Mouse (Mus musculus) hindbrain, embryonic 10.5 days (tissue): ENCODE results near the gene Vmn1r174. TPM values are rescaled to one million over a fixed set of nuclear protein-coding genes. Genes with fewer than 3 reads are reported as not detected.
"Not testable (repeated sequence)": the region's sequence is repeated elsewhere in the genome, so short reads cannot be mapped to it uniquely, and the experiment has no call there.

Experiments
- DNase-seq: peaks from one replicate; pipeline ENCODE4 v3.0.0-alpha.2; 2017; ENCODE audit warnings: low spot score
- H3K27ac ChIP-seq: fragments of 300-500 bp; sonication (generic); 2 replicates; pipeline ENCODE4 v1.5.1; 2016; ENCODE audit warnings: mild to moderate bottlenecking, moderate library complexity
- H3K27me3 ChIP-seq: fragments of 300-500 bp; sonication (generic); 2 replicates; pipeline ENCODE4 v1.6.1; 2016; ENCODE audit warnings: mild to moderate bottlenecking; ENCODE audit not compliant: poor library complexity, insufficient read depth, severe bottlenecking
- H3K36me3 ChIP-seq: fragments of 300-500 bp; sonication (generic); 2 replicates; pipeline ENCODE4 v1.6.1; 2016; ENCODE audit warnings: mild to moderate bottlenecking, moderate library complexity
- H3K4me1 ChIP-seq: fragments of 300-500 bp; sonication (generic); replicated peaks from 2 replicates; pipeline ENCODE4 v1.6.1; 2016; ENCODE audit warnings: mild to moderate bottlenecking
- H3K4me3 ChIP-seq: fragments of 300-500 bp; sonication (generic); 2 replicates; pipeline ENCODE4 v1.5.1; 2016; ENCODE audit warnings: mild to moderate bottlenecking, moderate library complexity
- H3K9me3 ChIP-seq: fragments of 300-500 bp; sonication (generic); 2 replicates; pipeline ENCODE4 v1.6.1; 2016; ENCODE audit warnings: mild to moderate bottlenecking, moderate library complexity
- WGBS: fragments of 180-500 bp; shearing (Covaris S2); methylation state at CpG from one replicate; pipeline ENCODE4 v1.1.7; 2016; 5-methylcytosine and 5-hydroxymethylcytosine counted together
- polyA plus RNA-seq: library from polyadenylated mRNA; unstranded; fragments of >200 nt; fragmentation: Nextera tagmentation; extraction: Ambion mirVana; gene quantifications from 2 replicates; pipeline ENCODE4 v1.2.1, GENCODE M21; 2016

The Vmn1r174 gene
- not detected in 2 replicates for polyA plus RNA-seq

GRCm38 (mm10) chr7:23751970-23752369, at the start of gene Vmn1r174:
Gene Vmn1r174 (plus strand): TSS chr7:23752270.
- not testable (repeated sequence) for H3K36me3 ChIP-seq, H3K9me3 ChIP-seq, H3K4me1 ChIP-seq, H3K4me3 ChIP-seq, DNase-seq, H3K27ac ChIP-seq, H3K27me3 ChIP-seq
- 55% methylated on average over 1 of the region's 1 CpGs for WGBS

GRCm38 (mm10) chr7:23784526-23784925, 32.5 kb downstream of the Vmn1r174 start:
- Histone ChIP-seq H3K4me1 (no peaks in the 10 kb centered on the region), H3K4me3 (no peak overlapping the region), H3K36me3 (no peaks in the 10 kb centered on the region), H3K9me3 (peaks cover 82% of the 10 kb centered on the region), H3K27me3 (no peaks in the 10 kb centered on the region), H3K27ac (no peak overlapping the region)
- no peak for DNase-seq
- 80% methylated on average over 6 of the region's 6 CpGs for WGBS

DNA sequence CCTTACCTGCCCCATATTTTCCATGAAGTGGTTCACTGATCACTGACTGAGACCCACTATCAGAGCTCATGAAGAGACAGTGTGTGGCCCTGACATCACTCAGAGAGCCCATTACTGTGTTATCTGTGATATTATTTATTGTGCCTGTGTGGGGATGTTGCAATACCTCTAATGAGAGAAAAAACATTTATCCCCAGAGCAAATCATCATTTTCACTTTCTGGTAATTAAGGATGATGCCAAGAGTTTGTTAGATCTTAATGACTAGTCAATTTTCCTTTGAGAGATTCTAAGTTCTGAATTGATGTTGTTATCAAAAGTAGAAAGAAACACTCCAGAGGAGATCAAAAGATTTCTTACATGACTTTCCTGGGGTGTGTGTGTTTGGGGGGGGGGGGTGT, 58.5 kb downstream of the Vmn1r174 start, which contains the start of gene Vmn1r175:
Gene Vmn1r175, minus strand, starts transcription at position 101 of the 400 bp plus-strand sequence.
- not testable (repeated sequence) for DNase-seq, H3K4me3 ChIP-seq, H3K36me3 ChIP-seq, H3K27ac ChIP-seq, H3K27me3 ChIP-seq, H3K4me1 ChIP-seq
- peaks cover 28% of the 10 kb centered on the region for H3K9me3 ChIP-seq

Other genes starting within 250 kb of the Vmn1r174 start
- not detected in 2 replicates for gene Vmn1r167, start 245.1 kb upstream of the Vmn1r174 start, polyA plus RNA-seq
- not detected in 2 replicates for gene Vmn1r168, start 212.5 kb upstream of the Vmn1r174 start, polyA plus RNA-seq
- not detected in 2 replicates for gene Vmn1r169, start 176.7 kb upstream of the Vmn1r174 start, polyA plus RNA-seq
- gene Vmn1r170, start 146.1 kb upstream of the Vmn1r174 start, polyA plus RNA-seq, result not detected in 2 replicates
- not detected in 2 replicates for gene Vmn1r171, start 121.5 kb upstream of the Vmn1r174 start, polyA plus RNA-seq
- gene Vmn1r172, start 94.0 kb upstream of the Vmn1r174 start, polyA plus RNA-seq, result not detected in 2 replicates
- gene Vmn1r173, start 51.6 kb upstream of the Vmn1r174 start, polyA plus RNA-seq, result not detected in 2 replicates
- gene Vmn1r175, start 58.4 kb downstream of the Vmn1r174 start, polyA plus RNA-seq, result not detected in 2 replicates
- not detected in 2 replicates for gene Vmn1r176, start 85.1 kb downstream of the Vmn1r174 start, polyA plus RNA-seq
- not detected in 2 replicates for gene Vmn1r177, start 114.2 kb downstream of the Vmn1r174 start, polyA plus RNA-seq
- not detected in 2 replicates for gene Vmn1r178, start 139.7 kb downstream of the Vmn1r174 start, polyA plus RNA-seq
- not detected in 2 replicates for gene Vmn1r179, start 174.7 kb downstream of the Vmn1r174 start, polyA plus RNA-seq
- not detected in 2 replicates for gene Vmn1r180, start 198.4 kb downstream of the Vmn1r174 start, polyA plus RNA-seq
- gene Vmn1r181, start 222.3 kb downstream of the Vmn1r174 start, polyA plus RNA-seq, result not detected in 2 replicates
- gene V1rd19, start 249.4 kb downstream of the Vmn1r174 start, polyA plus RNA-seq, result not detected in 2 replicates